Mouse (Mus musculus): ENCODE measurements around the gene Veph1. TPM values are rescaled to one million over a fixed set of nuclear protein-coding genes. Genes with fewer than 3 reads are reported as not detected.
A peak's percentile ranks its signal among the peaks of the same experiment; 100 is the strongest.

The Veph1 gene
- polyA plus RNA-seq (2016; fragmentation: Nextera tagmentation; extraction: Ambion mirVana): 0.89 and 1.0 TPM in 2 replicates

DNA sequence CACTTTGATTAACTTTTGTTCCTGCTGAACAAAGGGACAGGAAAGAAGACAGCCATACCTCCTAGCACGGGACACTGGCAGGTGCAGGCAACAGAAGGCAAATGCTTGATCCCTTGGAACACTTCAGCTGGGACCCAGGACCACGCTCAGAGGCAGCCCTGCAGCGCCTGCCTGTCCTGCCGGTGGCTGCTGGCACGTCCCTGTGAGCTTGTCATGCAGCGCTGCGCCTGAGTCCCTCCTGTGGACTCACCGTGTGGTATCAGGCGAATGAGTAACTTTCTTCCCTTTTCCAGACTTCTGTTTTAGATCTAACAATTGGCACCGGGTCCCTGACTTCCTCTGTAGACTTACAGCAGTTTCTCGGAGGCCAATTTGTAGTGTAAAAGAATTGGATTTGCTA is at the start of gene Veph1:
Gene Veph1, minus strand, starts transcription at position 293 of the 400 bp plus-strand sequence.
- WGBS: 35% methylated on average over 11 of the region's 11 CpGs
- H3K4me1 ChIP-seq: peaks cover 15% of the 10 kb centered on the region
- DNase-seq (ENCODE audit: low spot score): no peak
- no peak within 1 kb of the TSS for H3K4me3 ChIP-seq
- 0 out of 2 replicates have a peak within 1 kb of the TSS, but pooled peaks have one; percentile 32 for H3K27ac ChIP-seq
- no peaks in the 10 kb centered on the region for H3K27me3 ChIP-seq (ENCODE audit: insufficient read depth, poor library complexity, severe bottlenecking)
- H3K9me3 ChIP-seq: no peaks in the 10 kb centered on the region
- no peaks in the 10 kb centered on the region for H3K36me3 ChIP-seq

DNA sequence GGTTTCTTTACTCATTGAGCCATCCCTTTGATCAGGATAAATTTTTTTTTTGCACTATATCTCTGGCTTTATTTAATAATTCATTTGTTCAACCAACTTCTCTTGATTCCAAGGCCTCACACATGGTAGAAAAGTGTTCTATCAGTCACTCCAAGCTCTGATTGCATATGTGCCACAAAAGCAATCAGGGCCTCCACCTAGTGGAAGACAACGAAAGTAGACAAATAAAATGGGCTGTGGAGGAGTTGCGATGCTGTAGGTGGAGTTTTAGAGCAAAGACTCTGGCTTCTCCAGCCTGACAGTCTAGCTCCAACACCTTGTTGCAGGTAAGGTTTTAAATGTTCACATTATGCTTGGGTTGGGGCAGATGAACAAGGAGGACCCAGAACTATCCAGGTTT is 44.1 kb upstream of the Veph1 start:
- Histone ChIP-seq H3K27me3 (ENCODE audit: insufficient read depth, poor library complexity, severe bottlenecking) (no peaks in the 10 kb centered on the region), H3K4me3 (no peak overlapping the region), H3K9me3 (no peaks in the 10 kb centered on the region), H3K4me1 (no peaks in the 10 kb centered on the region), H3K27ac (no peak overlapping the region), H3K36me3 (no peaks in the 10 kb centered on the region)
- no peak for DNase-seq (ENCODE audit: low spot score)
- WGBS: 69% methylated on average over 2 of the region's 2 CpGs

DNA sequence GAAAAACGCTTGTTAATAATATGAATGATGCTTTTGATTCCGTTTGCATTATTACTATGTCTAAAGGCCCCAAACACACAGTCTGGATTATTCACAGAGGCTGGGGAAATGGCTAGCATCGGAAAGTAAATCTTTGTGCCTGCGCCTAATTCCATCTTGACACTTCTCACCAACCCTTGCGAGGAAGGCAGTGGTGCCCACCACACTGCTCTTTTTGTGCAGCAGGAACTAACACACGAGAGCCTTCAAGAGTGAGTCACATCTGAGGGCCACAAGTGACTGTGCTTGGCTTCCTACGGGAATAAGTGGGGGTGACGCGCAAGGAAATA is 35.7 kb upstream of the Veph1 start:
- Histone ChIP-seq H3K27ac (no peak overlapping the region), H3K9me3 (no peaks in the 10 kb centered on the region), H3K36me3 (no peaks in the 10 kb centered on the region), H3K4me3 (no peak overlapping the region), H3K27me3 (ENCODE audit: insufficient read depth, poor library complexity, severe bottlenecking) (no peaks in the 10 kb centered on the region), H3K4me1 (no peaks in the 10 kb centered on the region)
- 77% methylated on average over 9 of the region's 9 CpGs for WGBS
- no peak for DNase-seq (ENCODE audit: low spot score)

DNA sequence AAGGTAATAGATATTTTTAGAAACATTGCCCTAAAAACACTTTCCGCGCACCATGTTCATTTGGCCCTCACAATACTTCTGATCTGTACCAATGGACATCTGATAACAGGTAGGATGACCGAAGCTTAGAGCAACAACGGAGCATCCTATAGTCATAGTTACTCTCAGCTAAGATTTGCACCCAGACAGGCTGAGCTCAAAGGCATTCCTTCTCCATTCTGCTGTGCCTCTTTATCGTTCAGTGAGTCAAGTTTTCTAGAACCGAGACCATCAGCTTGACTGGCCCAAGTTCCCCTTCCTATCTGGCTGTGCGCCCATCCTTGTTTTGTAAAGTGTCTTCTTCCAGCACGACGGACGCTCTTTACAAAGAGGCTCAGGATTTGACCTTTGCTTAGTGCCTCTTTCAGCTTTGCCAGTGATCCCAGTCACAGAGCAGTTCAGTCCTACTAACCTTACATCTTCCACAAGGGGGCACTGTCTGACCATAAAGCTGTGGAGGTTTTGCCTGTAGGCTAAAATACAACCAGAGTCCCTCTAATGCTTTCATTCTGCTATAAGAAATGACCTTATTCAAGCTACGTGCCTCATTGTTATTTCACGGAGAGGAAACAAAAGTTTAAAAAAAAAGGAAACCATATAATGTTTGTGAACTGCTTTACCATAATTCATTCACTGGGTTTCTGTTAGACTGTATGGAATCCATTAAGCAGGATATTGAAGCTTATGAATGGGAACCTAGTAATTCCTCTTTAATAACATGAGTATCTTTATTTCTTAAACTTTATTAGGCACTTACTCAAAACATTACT is 35.2 kb upstream of the Veph1 start:
- H3K4me3 ChIP-seq: no peak overlapping the region
- H3K27ac ChIP-seq: no peak overlapping the region
- H3K4me1 ChIP-seq: no peaks in the 10 kb centered on the region
- WGBS: 60% methylated on average over 12 of the region's 12 CpGs
- no peaks in the 10 kb centered on the region for H3K9me3 ChIP-seq
- no peaks in the 10 kb centered on the region for H3K27me3 ChIP-seq (ENCODE audit: insufficient read depth, poor library complexity, severe bottlenecking)
- peak; percentile 82 for DNase-seq (ENCODE audit: low spot score)
- no peaks in the 10 kb centered on the region for H3K36me3 ChIP-seq

DNA sequence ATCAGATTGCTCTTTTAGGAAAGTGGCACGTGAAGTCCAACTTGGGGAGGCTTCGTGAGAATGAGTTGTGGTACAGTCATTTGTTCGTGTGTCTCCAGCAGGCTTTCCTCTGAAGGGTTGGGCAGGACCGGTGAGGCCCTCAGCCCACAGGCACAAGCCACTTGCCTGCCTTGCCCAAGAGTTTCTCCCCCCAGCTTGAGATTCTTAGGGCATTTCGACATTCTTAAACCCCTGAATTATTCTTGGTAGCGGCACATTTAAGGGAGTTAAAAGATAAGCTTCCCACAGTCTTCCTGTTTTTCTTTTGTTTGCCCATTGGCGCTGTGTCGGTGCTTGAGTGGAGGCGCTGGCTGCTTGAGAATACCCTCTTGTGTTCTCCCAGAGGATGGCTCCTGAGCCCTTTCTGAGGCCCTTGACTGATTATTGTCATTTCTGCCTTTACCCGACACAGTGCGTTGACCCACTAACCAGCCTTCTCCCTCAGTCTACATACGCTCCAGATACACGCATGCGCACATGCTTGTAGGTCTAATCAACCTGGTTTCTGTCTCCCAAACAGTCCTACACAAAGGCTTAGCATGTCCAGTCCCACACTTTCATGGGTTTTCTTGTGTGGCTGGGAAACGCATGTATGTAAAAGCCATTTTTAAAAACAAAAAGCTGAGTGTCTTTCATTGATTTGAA is 34.4 kb upstream of the Veph1 start:
- Histone ChIP-seq H3K36me3 (no peaks in the 10 kb centered on the region), H3K4me3 (no peak overlapping the region), H3K4me1 (no peaks in the 10 kb centered on the region), H3K9me3 (no peaks in the 10 kb centered on the region), H3K27me3 (ENCODE audit: insufficient read depth, poor library complexity, severe bottlenecking) (no peaks in the 10 kb centered on the region), H3K27ac (no peak overlapping the region)
- no peak for DNase-seq (ENCODE audit: low spot score)
- WGBS: 75% methylated on average over 15 of the region's 15 CpGs

DNA sequence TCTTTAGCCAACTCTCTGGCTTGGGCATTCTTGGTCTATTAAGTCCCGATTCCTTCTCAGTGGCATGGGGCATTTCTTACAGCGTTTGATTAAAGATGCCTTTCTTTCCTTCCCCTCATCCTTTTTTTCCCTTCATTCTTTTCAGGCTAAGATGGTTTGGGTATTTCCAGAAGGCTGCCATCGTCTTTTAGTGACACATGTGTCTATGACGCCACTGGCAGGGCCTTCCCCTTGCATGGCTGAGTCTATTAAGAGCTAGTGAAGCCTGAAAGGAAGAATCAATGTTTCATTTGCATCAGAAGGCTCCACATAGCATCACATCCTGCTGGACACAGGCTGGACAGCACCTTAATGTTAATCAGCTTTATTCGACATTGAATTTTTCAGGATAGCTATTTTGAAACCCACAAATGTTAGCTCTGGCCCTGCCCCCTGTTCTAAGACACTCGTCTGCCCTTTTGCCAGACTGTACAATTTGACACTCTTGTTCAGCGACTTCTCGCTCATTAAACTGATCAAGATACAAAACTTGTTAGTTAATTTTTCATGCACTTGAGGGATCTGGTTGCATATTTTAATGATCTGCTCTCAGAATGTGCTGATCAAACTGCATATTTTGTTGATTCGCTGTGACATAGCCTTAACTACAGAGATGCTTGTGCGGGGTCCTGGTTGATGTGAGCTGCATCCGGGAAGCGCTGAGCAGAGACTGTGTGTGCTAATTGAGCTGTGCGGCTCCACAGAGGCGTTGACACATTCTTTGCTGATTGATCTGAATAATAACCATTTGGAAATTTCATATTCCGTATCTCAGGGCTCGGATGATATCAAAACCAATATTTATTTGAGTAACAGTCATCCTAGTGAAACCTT is 29.6 kb upstream of the Veph1 start:
- no peaks in the 10 kb centered on the region for H3K4me1 ChIP-seq
- H3K4me3 ChIP-seq: no peak overlapping the region
- no peaks in the 10 kb centered on the region for H3K9me3 ChIP-seq
- WGBS: 78% methylated on average over 16 of the region's 16 CpGs
- DNase-seq (ENCODE audit: low spot score): no peak
- no peaks in the 10 kb centered on the region for H3K36me3 ChIP-seq
- H3K27me3 ChIP-seq (ENCODE audit: insufficient read depth, poor library complexity, severe bottlenecking): no peaks in the 10 kb centered on the region
- no peak overlapping the region for H3K27ac ChIP-seq

DNA sequence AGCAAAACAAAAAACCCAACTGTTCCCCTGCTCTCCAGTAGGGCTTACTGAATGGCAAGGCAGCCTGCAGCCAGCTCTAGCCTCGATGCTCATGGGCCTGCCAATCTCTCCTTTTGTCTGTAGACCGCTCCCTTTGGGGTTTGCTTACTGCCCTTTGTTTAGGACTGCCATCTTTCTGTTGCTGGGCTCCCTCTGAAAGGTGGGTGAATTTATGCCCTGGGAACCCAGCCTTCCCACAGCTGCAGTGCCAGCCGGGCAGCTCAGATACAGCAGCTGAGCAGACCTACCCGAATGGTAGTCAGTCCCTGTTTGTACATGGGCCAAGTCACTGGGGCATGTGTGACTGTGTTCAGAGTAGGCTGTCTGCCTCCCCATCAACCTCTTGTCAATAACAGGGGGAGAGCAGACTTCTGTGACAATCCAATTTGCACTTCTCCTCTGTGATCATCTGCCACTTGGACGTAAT is 28.9 kb upstream of the Veph1 start:
- Histone ChIP-seq H3K27ac (no peak overlapping the region), H3K9me3 (no peaks in the 10 kb centered on the region), H3K4me3 (no peak overlapping the region), H3K4me1 (no peaks in the 10 kb centered on the region), H3K36me3 (no peaks in the 10 kb centered on the region), H3K27me3 (ENCODE audit: insufficient read depth, poor library complexity, severe bottlenecking) (no peaks in the 10 kb centered on the region)
- 78% methylated on average over 5 of the region's 5 CpGs for WGBS
- DNase-seq (ENCODE audit: low spot score): no peak

DNA sequence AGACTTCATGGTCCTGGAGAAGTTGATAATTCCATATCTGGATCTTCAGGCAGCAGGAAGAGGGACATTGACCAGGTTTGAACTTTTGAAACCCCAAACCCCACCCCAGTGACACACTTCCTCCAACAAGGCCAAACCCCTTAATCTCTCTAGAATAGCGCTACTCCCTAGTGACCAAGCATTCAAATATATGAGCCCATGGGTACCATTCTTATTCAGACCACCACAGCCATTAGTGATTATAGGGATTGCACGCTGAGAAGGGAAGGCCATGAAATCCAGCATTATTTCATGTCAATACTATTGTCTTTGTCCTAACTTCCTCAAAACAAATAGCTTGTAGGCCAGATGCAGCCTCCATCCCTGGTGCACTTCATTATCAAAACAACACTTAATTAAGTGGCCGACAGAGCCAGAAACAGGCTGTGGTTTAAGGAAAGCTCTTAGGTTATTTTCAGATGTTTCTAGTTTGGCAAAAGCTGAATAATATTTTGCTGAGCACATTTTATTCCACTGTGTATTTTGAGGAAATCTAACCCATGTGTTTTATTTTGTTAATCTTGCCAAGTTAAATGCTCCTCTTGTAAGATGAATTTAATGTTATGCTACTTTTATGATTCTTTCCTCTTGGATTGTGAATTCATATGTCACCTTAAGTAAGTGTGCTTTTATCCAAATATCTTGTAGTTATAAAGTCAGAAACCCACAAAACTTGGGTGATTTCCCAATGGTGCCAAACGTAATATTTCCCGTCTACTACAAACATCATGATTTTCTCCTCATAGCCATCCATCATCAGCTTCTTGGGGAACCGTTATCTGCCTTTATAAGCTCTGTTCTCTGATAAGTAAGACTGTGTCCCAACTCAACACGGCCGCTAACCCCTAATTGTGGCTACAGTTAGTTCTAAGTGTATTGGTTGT is 18.4 kb upstream of the Veph1 start:
- Histone ChIP-seq H3K36me3 (no peaks in the 10 kb centered on the region), H3K27ac (no peak overlapping the region), H3K4me3 (no peak overlapping the region), H3K9me3 (no peaks in the 10 kb centered on the region), H3K27me3 (ENCODE audit: insufficient read depth, poor library complexity, severe bottlenecking) (no peaks in the 10 kb centered on the region), H3K4me1 (no peaks in the 10 kb centered on the region)
- no peak for DNase-seq (ENCODE audit: low spot score)
- 73% methylated on average over 8 of the region's 8 CpGs for WGBS

DNA sequence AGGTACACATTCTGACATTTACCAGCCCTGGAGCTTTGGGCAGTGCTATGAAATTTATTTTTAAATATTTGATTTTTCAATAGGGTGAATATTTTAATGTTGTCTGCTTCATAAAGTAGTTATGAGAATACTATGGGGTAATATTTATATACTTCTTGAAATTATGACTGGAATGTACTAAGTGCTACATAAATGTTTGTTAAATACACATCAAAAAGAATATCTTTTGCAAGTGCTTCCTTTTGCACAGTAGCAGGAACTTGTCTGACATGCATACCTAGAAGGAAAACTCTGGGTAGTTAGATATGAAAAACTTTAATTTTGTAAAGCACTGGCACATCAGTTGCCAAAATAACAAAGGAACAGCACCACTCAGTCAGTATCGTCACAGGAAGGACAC is 13.9 kb upstream of the Veph1 start:
- no peak overlapping the region for H3K27ac ChIP-seq
- WGBS: 75% methylated on average over 1 of the region's 1 CpGs
- DNase-seq (ENCODE audit: low spot score): no peak
- H3K4me3 ChIP-seq: no peak overlapping the region
- H3K9me3 ChIP-seq: no peaks in the 10 kb centered on the region
- H3K27me3 ChIP-seq (ENCODE audit: insufficient read depth, poor library complexity, severe bottlenecking): no peaks in the 10 kb centered on the region
- H3K4me1 ChIP-seq: no peaks in the 10 kb centered on the region
- H3K36me3 ChIP-seq: no peaks in the 10 kb centered on the region

DNA sequence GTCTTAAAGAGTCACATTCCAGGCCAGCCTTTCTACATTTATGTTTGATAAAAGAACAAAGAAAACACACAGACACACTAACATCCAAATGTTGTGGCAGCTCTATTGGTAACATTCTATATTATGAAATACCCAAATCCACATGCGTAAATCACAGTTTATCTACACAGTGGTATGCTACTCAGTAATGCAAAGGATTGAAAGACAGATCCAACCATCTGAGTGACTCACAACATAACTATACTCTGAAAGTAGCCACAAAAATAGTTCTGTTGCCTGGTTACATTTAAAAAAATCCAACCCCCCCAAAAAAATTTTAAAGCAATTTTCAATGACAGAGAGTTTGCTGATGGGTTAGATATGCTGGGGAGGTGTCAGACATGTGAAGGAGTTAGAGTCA is 12.9 kb upstream of the Veph1 start:
- 88% methylated on average over 1 of the region's 1 CpGs for WGBS
- H3K27me3 ChIP-seq (ENCODE audit: insufficient read depth, poor library complexity, severe bottlenecking): no peaks in the 10 kb centered on the region
- DNase-seq (ENCODE audit: low spot score): no peak

DNA sequence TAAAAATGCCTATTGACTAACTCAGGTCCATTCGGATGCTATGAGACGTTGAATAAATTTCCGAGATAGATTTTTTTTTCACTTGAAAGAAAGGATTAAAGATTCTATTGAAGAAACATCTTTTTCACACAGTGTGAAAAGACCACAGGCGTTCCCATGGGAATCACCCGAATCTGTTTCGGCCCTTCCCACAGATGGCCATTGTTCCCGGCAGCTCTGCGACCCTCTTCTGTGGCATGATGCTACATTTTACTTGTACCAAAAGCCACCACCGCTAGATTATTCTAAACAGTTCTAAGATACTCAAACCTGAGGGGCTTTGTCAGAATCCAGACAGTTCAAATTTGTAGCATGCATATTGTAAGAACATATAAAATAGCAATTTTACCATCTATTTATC is 1.4 kb downstream of the Veph1 start:
- Histone ChIP-seq H3K4me1 (peaks cover 15% of the 10 kb centered on the region), H3K27me3 (ENCODE audit: insufficient read depth, poor library complexity, severe bottlenecking) (no peaks in the 10 kb centered on the region), H3K4me3 (no peak overlapping the region), H3K9me3 (no peaks in the 10 kb centered on the region), H3K27ac (no peak overlapping the region), H3K36me3 (no peaks in the 10 kb centered on the region)
- DNase-seq (ENCODE audit: low spot score): no peak
- WGBS: 85% methylated on average over 9 of the region's 9 CpGs

More for the DNA sequence above, 12.9 kb upstream of the Veph1 start:
- H3K27ac ChIP-seq: no peak overlapping the region
- H3K4me1 ChIP-seq: no peaks in the 10 kb centered on the region
- no peak overlapping the region for H3K4me3 ChIP-seq
- no peaks in the 10 kb centered on the region for H3K36me3 ChIP-seq
- no peaks in the 10 kb centered on the region for H3K9me3 ChIP-seq

DNA sequence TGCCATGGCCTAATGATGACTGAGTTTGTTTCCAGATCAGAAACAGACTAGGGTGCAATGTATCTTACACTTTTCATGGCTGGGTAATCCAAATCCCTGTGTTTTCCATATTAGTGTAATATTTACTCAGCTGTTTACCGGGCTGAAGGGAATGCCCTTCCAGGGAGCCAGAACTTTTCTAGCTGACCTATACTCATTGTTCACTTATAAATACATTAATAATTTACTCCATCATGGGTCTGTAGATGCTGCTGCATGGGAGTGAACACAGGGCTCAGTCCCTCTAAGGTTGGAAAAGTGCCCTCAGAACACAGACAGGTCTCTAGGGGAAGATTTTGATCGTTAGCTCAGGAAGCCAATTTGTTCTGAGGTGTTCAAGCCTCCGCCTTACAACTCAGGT is 1.9 kb downstream of the Veph1 start:
- Histone ChIP-seq H3K27me3 (ENCODE audit: insufficient read depth, poor library complexity, severe bottlenecking) (no peaks in the 10 kb centered on the region), H3K36me3 (no peaks in the 10 kb centered on the region), H3K4me1 (peaks cover 15% of the 10 kb centered on the region), H3K27ac (no peak overlapping the region), H3K9me3 (no peaks in the 10 kb centered on the region), H3K4me3 (no peak overlapping the region)
- DNase-seq (ENCODE audit: low spot score): no peak
- WGBS: 91% methylated on average over 3 of the region's 3 CpGs

Data from heart, embryonic 10.5 days (tissue).